Mouse (Mus musculus) heart, adult 2 months (tissue): ENCODE results near the gene Sptbn1. TPM values are rescaled to one million over a fixed set of nuclear protein-coding genes. Genes with fewer than 3 reads are reported as not detected.
A peak's percentile ranks its signal among the peaks of the same experiment; 100 is the strongest.

Experiments
- DNase-seq, 2 experiments: peaks; one replicate each; pipeline ENCODE4 v3.0.0; 2021
- H3K27ac ChIP-seq: fragments of 200-600 bp; 2 replicates; pipeline ENCODE4 v1.8.1; 2022
- H3K27me3 ChIP-seq: fragments of 200-500 bp; 2 replicates; pipeline ENCODE4 v1.6.1; 2012; ENCODE audit warnings: mild to moderate bottlenecking, low read length, inconsistent platforms, mixed read lengths; ENCODE audit not compliant: control insufficient read depth, insufficient read depth
- H3K36me3 ChIP-seq: fragments of 200-500 bp; 2 replicates; pipeline ENCODE4 v1.6.1; 2012; ENCODE audit warnings: low read length, inconsistent platforms; ENCODE audit not compliant: control insufficient read depth, insufficient read depth
- H3K4me1 ChIP-seq: fragments of 200-500 bp; 2 replicates; pipeline ENCODE4 v1.6.1; 2011; ENCODE audit warnings: low read length; ENCODE audit not compliant: control insufficient read depth, insufficient read depth
- H3K4me3 ChIP-seq: fragments of 200-600 bp; 2 replicates; pipeline ENCODE4 v1.8.1; 2022
- H3K79me2 ChIP-seq: fragments of 200-500 bp; replicated peaks from 2 replicates; pipeline ENCODE4 v1.6.1; 2012; ENCODE audit warnings: mild to moderate bottlenecking, inconsistent platforms, low read length, moderate library complexity, mixed read lengths; ENCODE audit not compliant: control insufficient read depth, insufficient read depth
- H3K9ac ChIP-seq: fragments of 200-500 bp; 2 replicates; pipeline ENCODE4 v1.6.1; 2012; ENCODE audit warnings: low read depth, mild to moderate bottlenecking, control low read depth, inconsistent platforms, low read length, mixed read lengths
- CTCF ChIP-seq: fragments of 200-600 bp; IDR thresholded peaks from 2 replicates; pipeline ENCODE4 v1.8.1; 2022; ENCODE audit warnings: antibody characterized with exemption, mild to moderate bottlenecking, moderate library complexity
- EP300 ChIP-seq: fragments of 200-500 bp; IDR thresholded peaks from 2 replicates; pipeline ENCODE4 v1.6.1; 2011; ENCODE audit warnings: low read depth, low read length, control low read depth; ENCODE audit not compliant: insufficient read depth
- POLR2A ChIP-seq: fragments of 200-500 bp; IDR thresholded peaks from 2 replicates; pipeline ENCODE4 v1.6.1; 2011; ENCODE audit warnings: mild to moderate bottlenecking, low read depth, low read length, control low read depth; ENCODE audit not compliant: insufficient read depth
- WGBS: fragments of 180-500 bp; shearing (Covaris S2); methylation state at CpG from one replicate; pipeline ENCODE4 v1.1.7; 2018; 5-methylcytosine and 5-hydroxymethylcytosine counted together
- intact Hi-C: fragments of 180-260 bp; cut with DNase I; formaldehyde crosslinking; loops from one replicate; pipeline ENCODE4 v1.15.1; 2025
- polyA plus RNA-seq: library from polyadenylated mRNA; depleted of rRNA; stranded (reverse); fragments of >200 nt; gene quantifications from 2 replicates; pipeline ENCODE4 v1.2.3, GENCODE M21; 2012
- total RNA-seq, 2 experiments: library from RNA; stranded (reverse); gene quantifications; 2 replicates each; pipeline ENCODE4 v1.2.3; 2021

Sptbn1 gene
- total and polyA plus RNA-seq, 3 experiments, result 169 to 570 (median 509) TPM

- H3K27me3 ChIP-seq, result no peaks in the 10 kb centered on the region
- H3K9ac ChIP-seq, result no peak overlapping the region
- intact Hi-C loops, result loop anchor here (10.0 kb wide), 1 partner anchor 243 kb away; the partner anchor contains the start of gene 4930505A04Rik
- TF ChIP-seq POLR2A, result no peak
- no peak for TF ChIP-seq EP300
- TF ChIP-seq CTCF, result no peak
- WGBS, result 15% methylated on average over 2 of the region's 2 CpGs
- peak overlapping the region; percentile 60 for H3K27ac ChIP-seq
- peaks cover 66% of the 10 kb centered on the region for H3K36me3 ChIP-seq
- peak; percentile 71 to 72 for DNase-seq
- peaks cover 43% of the 10 kb centered on the region for H3K4me1 ChIP-seq
- H3K79me2 ChIP-seq, result peaks cover 15% of the 10 kb centered on the region
- H3K4me3 ChIP-seq, result no peak overlapping the region
Measured at GRCm38 (mm10) chr11:30232082-30232481, 35.9 kb downstream of the Sptbn1 start.

DNA sequence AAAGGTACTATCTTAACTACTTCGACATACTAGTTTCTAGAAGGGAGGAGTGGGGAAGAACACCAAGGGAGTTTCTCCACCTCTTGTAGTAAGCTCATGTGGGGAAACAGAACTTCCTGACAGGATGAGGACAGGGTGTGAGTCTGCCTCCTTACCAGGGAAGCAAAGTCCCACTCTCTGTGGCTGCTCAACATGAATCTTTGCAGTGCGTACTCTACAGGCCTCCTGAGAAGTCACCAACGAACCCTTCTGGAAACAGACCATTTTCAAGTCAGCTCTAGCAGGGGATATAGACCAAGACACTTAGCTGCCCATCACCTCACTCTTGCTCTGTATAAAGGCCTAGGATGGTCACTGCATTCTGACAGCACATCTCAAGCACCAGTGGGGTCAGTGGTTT lies 36.6 kb downstream of the Sptbn1 start:
- WGBS, result 11% methylated on average over 3 of the region's 3 CpGs
- H3K4me1 ChIP-seq, result peaks cover 44% of the 10 kb centered on the region
- peaks cover 13% of the 10 kb centered on the region for H3K79me2 ChIP-seq
- TF ChIP-seq CTCF (no peak), POLR2A (no peak), EP300 (no peak)
- intact Hi-C loops, result loop anchor here (2.0 to 10.0 kb wide), 2 partner anchors 27 to 243 kb away; partner anchors contain the start of gene 4930505A04Rik
- no peak overlapping the region; the same call in 1 of the 2 replicates for H3K4me3 ChIP-seq
- H3K9ac ChIP-seq, result no peak overlapping the region
- peaks cover 69% of the 10 kb centered on the region for H3K36me3 ChIP-seq
- no peaks in the 10 kb centered on the region for H3K27me3 ChIP-seq
- DNase-seq, result no peak
- peak overlapping the region; percentile 60 for H3K27ac ChIP-seq

DNA sequence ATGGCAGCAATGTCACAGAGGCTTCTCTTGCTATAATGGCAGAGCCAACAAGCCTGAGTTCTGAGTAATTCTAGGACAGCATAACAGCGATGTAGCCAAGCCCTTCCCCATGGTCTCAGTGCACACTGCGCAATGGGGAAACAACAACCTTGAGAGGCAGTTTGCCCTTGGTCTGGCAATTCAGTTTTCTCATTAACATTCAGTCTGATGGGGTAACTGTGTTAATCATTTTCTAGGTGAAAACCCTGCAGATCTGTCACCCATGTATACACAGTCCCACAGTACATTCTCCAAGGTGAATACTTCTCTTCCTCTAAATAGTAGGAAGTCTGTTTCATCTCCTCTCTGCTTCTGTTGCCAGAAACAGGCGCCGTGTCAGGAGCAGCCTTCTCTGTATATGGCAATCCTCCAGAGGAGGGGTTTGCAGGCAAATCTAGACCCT lies 37.6 kb downstream of the Sptbn1 start:
- H3K27me3 ChIP-seq, result no peaks in the 10 kb centered on the region
- no peak for DNase-seq
- WGBS, result 20% methylated on average over 4 of the region's 4 CpGs
- H3K27ac ChIP-seq, result peak overlapping the region; percentile 60
- no peak overlapping the region for H3K9ac ChIP-seq
- H3K79me2 ChIP-seq, result peaks cover 8% of the 10 kb centered on the region
- H3K36me3 ChIP-seq, result peaks cover 68% of the 10 kb centered on the region
- H3K4me3 ChIP-seq, result no peak overlapping the region
- peaks cover 42% of the 10 kb centered on the region for H3K4me1 ChIP-seq
- intact Hi-C loops, result loop anchor here (2.0 to 10.0 kb wide), 2 partner anchors 28 to 244 kb away; partner anchors contain the start of gene 4930505A04Rik
- TF ChIP-seq EP300 (no peak), POLR2A (no peak), CTCF (no peak)

GRCm38 (mm10) chr11:30226756-30227155 lies 41.2 kb downstream of the Sptbn1 start:
- 19% methylated on average over 2 of the region's 2 CpGs for WGBS
- H3K79me2 ChIP-seq, result peaks cover 8% of the 10 kb centered on the region
- TF ChIP-seq POLR2A (no peak), EP300 (no peak), CTCF (no peak)
- peak overlapping the region; percentile 12; the same call in 1 of the 2 replicates for H3K27ac ChIP-seq
- no peak overlapping the region for H3K4me3 ChIP-seq
- DNase-seq, result no peak
- no peak overlapping the region for H3K9ac ChIP-seq
- no peaks in the 10 kb centered on the region for H3K27me3 ChIP-seq
- H3K36me3 ChIP-seq, result peaks cover 66% of the 10 kb centered on the region
- peaks cover 36% of the 10 kb centered on the region for H3K4me1 ChIP-seq
- intact Hi-C loops, result loop anchor here (1.0 kb wide), 1 partner anchor 7 kb away; no protein-coding TSS in a partner anchor

- Histone ChIP-seq H3K27me3 (no peaks in the 10 kb centered on the region), H3K4me1 (peaks cover 31% of the 10 kb centered on the region), H3K36me3 (peaks cover 61% of the 10 kb centered on the region), H3K79me2 (peaks cover 12% of the 10 kb centered on the region), H3K4me3 (no peak overlapping the region), H3K27ac (no peak overlapping the region; the same call in 1 of the 2 replicates), H3K9ac (no peak overlapping the region)
- DNase-seq, result no peak
- TF ChIP-seq POLR2A (no peak), CTCF (no peak), EP300 (no peak)
- intact Hi-C loops, result no loop called here
Measured at GRCm38 (mm10) chr11:30224599-30224998, 43.4 kb downstream of the Sptbn1 start.

- 34% methylated on average over 2 of the region's 2 CpGs for WGBS
- Histone ChIP-seq H3K79me2 (peaks cover 18% of the 10 kb centered on the region), H3K4me3 (no peak overlapping the region), H3K27me3 (no peaks in the 10 kb centered on the region), H3K4me1 (peaks cover 33% of the 10 kb centered on the region), H3K9ac (no peak overlapping the region), H3K36me3 (peaks cover 71% of the 10 kb centered on the region), H3K27ac (no peak overlapping the region)
- intact Hi-C loops, result no loop called here
- DNase-seq, result no peak
- TF ChIP-seq EP300 (no peak), POLR2A (no peak), CTCF (peak; percentile 75)
Measured at GRCm38 (mm10) chr11:30222636-30223035, 45.3 kb downstream of the Sptbn1 start.
